Mouse (Mus musculus): ENCODE measurements around the gene Zbtb4.

Zbtb4 gene

GRCm38 (mm10) chr11:69763551-69763950 is 2.2 kb upstream of the Zbtb4 start:
- DNase-seq (ENCODE audit: low read depth), result no peak

- DNase-seq (ENCODE audit: low read depth), result peak; percentile 90
Observed at GRCm38 (mm10) chr11:69766126-69766609, 456 bp downstream of the Zbtb4 start.

GRCm38 (mm10) chr11:69766872-69767624 is 1.3 kb downstream of the Zbtb4 start:
- DNase-seq (ENCODE audit: low read depth), result no peak

GRCm38 (mm10) chr11:69767625-69767909 is 1.9 kb downstream of the Zbtb4 start:
- no peak for DNase-seq (ENCODE audit: low read depth)

- DNase-seq (ENCODE audit: low read depth), result no peak
Observed at GRCm38 (mm10) chr11:69774961-69775360, 9.2 kb downstream of the Zbtb4 start.

GRCm38 (mm10) chr11:69775716-69776115 is 10.0 kb downstream of the Zbtb4 start:
- no peak for DNase-seq (ENCODE audit: low read depth)

GRCm38 (mm10) chr11:69776488-69776887 is 10.8 kb downstream of the Zbtb4 start:
- DNase-seq (ENCODE audit: low read depth), result no peak

- DNase-seq (ENCODE audit: low read depth), result no peak
Observed at GRCm38 (mm10) chr11:69777504-69778257, 12.0 kb downstream of the Zbtb4 start.

- no peak for DNase-seq (ENCODE audit: low read depth)
Observed at GRCm38 (mm10) chr11:69778258-69778982, 12.7 kb downstream of the Zbtb4 start.

- DNase-seq (ENCODE audit: low read depth), result no peak
Observed at GRCm38 (mm10) chr11:69778985-69779384, 13.3 kb downstream of the Zbtb4 start.

- DNase-seq (ENCODE audit: low read depth), result no peak
Observed at GRCm38 (mm10) chr11:69781828-69782227, 16.1 kb downstream of the Zbtb4 start.

- no peak for DNase-seq (ENCODE audit: low read depth)
Observed at GRCm38 (mm10) chr11:69784793-69785272, 19.1 kb downstream of the Zbtb4 start.

GRCm38 (mm10) chr11:69787306-69787705 is 21.6 kb downstream of the Zbtb4 start:
- no peak for DNase-seq (ENCODE audit: low read depth)

- DNase-seq (ENCODE audit: low read depth), result no peak
Observed at GRCm38 (mm10) chr11:69789431-69789830, 23.7 kb downstream of the Zbtb4 start.

- DNase-seq (ENCODE audit: low read depth), result no peak
Observed at GRCm38 (mm10) chr11:69791420-69791819, 25.7 kb downstream of the Zbtb4 start.

GRCm38 (mm10) chr11:69793429-69793828 is 27.7 kb downstream of the Zbtb4 start:
- DNase-seq (ENCODE audit: low read depth), result no peak

- peak; percentile 93 for DNase-seq (ENCODE audit: low read depth)
Observed at GRCm38 (mm10) chr11:69795168-69795982, 29.7 kb downstream of the Zbtb4 start, which contains the start of gene Chrnb1. Gene Chrnb1 (minus strand): TSS chr11:69795943.

- DNase-seq (ENCODE audit: low read depth), result peak; percentile 45
Observed at GRCm38 (mm10) chr11:69795983-69796435, 30.3 kb downstream of the Zbtb4 start.

- no peak for DNase-seq (ENCODE audit: low read depth)
Observed at GRCm38 (mm10) chr11:69797924-69798323, 32.2 kb downstream of the Zbtb4 start.

GRCm38 (mm10) chr11:69799394-69800137 is 33.9 kb downstream of the Zbtb4 start:
- DNase-seq (ENCODE audit: low read depth), result peak; percentile 19

- peak; percentile 32 for DNase-seq (ENCODE audit: low read depth)
Observed at GRCm38 (mm10) chr11:69800138-69800391, 34.4 kb downstream of the Zbtb4 start.

Measured in naive thymus-derived CD4-positive, alpha-beta T cell, adult 2 months (primary cell).